Mouse (Mus musculus) gastrocnemius, postnatal 10 days (tissue): Measurements from ENCODE around the gene Gpatch4. TPM values are rescaled to one million over a fixed set of nuclear protein-coding genes. Genes with fewer than 3 reads are reported as not detected.

ENCODE experiments used
- DNase-seq: peaks from one replicate; pipeline ENCODE4 v3.0.0; 2021; ENCODE audit warnings: mixed read lengths
- total RNA-seq, 2 experiments: library from RNA; stranded (reverse); gene quantifications; 2 replicates each; pipeline ENCODE4 v1.2.3; 2021

Gpatch4 gene
- total RNA-seq, 2 experiments from 2014 or later: 12.5 to 14.7 TPM

GRCm38 (mm10) chr3:88094126-88094525, 51.2 kb downstream of the Gpatch4 start:
- DNase-seq: no peak

GRCm38 (mm10) chr3:88097666-88098065, 54.8 kb downstream of the Gpatch4 start:
- no peak for DNase-seq

- DNase-seq: no peak
Observed at GRCm38 (mm10) chr3:88100251-88100650, 57.3 kb downstream of the Gpatch4 start.

GRCm38 (mm10) chr3:88101736-88102135, 58.8 kb downstream of the Gpatch4 start:
- DNase-seq: no peak

- DNase-seq: no peak
Observed at GRCm38 (mm10) chr3:88102196-88102595, 59.3 kb downstream of the Gpatch4 start.

- no peak for DNase-seq
Observed at GRCm38 (mm10) chr3:88102611-88103010, 59.7 kb downstream of the Gpatch4 start.

Other genes starting within 250 kb of the Gpatch4 start
- under 1 TPM; 0.09 TPM for gene Ntrk1, start 247.9 kb upstream of the Gpatch4 start, total RNA-seq
- under 1 TPM; 0.19 to 0.56 TPM for gene Insrr, start 246.2 kb upstream of the Gpatch4 start, total RNA-seq
- gene Pear1, start 218.8 kb upstream of the Gpatch4 start, total RNA-seq: 10 to 100 TPM; 19.6 to 19.7 TPM
- gene Sh2d2a, start 196.4 kb upstream of the Gpatch4 start, total RNA-seq: under 1 TPM in 1 of 2 experiments, not detected in 1; 0.18 TPM
- gene Prcc, start 157.5 kb upstream of the Gpatch4 start, total RNA-seq: 10 to 100 TPM; 44.2 to 47.7 TPM
- gene Hdgf, start 136.8 kb upstream of the Gpatch4 start, total RNA-seq: 100 to 1,000 TPM; 192 to 197 TPM
- gene Mrpl24, start 123.6 kb upstream of the Gpatch4 start, total RNA-seq: 10 to 100 TPM; 47.3 to 55.6 TPM
- gene Isg20l2, start 112.8 kb upstream of the Gpatch4 start, total RNA-seq: 10 to 100 TPM; 10.7 to 15.0 TPM
- gene Rrnad1, start 112.4 kb upstream of the Gpatch4 start, total RNA-seq: 1 to 10 TPM; 4.8 to 7.0 TPM
- 1 to 10 TPM in 1 of 2 experiments, under 1 TPM in 1; 0.96 to 1.1 TPM for gene Crabp2, start 94.4 kb upstream of the Gpatch4 start, total RNA-seq
- 10 to 100 TPM; 72.4 to 87.7 TPM for gene Nes, start 72.0 kb upstream of the Gpatch4 start, total RNA-seq
- 1 to 10 TPM in 1 of 2 experiments, under 1 TPM in 1; 0.61 to 1.9 TPM for gene Bcan, start 42.9 kb upstream of the Gpatch4 start, total RNA-seq
- gene Hapln2, start 15.5 kb upstream of the Gpatch4 start, total RNA-seq: not detected
- 10 to 100 TPM; 52.5 to 57.1 TPM for gene Naxe, start 15.4 kb downstream of the Gpatch4 start, total RNA-seq
- gene Ttc24, start 35.2 kb downstream of the Gpatch4 start, total RNA-seq: not detected
- 1 to 10 TPM; 5.6 to 8.3 TPM for gene Iqgap3, start 38.9 kb downstream of the Gpatch4 start, total RNA-seq
- gene Mef2d, start 99.3 kb downstream of the Gpatch4 start, total RNA-seq: 100 to 1,000 TPM; 148 to 163 TPM
- gene Rhbg, start 211.6 kb downstream of the Gpatch4 start, total RNA-seq: not detected
- gene Gm38392, start 244.1 kb downstream of the Gpatch4 start, total RNA-seq: under 1 TPM; 0.47 to 0.72 TPM